Mouse (Mus musculus) retina, postnatal 1 day (tissue): ENCODE results near the gene Trub1.

Source experiments
- DNase-seq: peaks from one replicate; pipeline ENCODE4 v3.0.0-alpha.2; 2012

Gene Trub1

GRCm38 (mm10) chr19:57452492-57453217 lies at the start of gene Trub1:
Gene Trub1, plus strand, starts transcription at chr19:57452912.
- peak; percentile 93 for DNase-seq

GRCm38 (mm10) chr19:57403700-57404501 lies 48.8 kb upstream of the Trub1 start:
- peak; percentile 92 for DNase-seq

GRCm38 (mm10) chr19:57404502-57404848 lies 48.2 kb upstream of the Trub1 start:
- no peak for DNase-seq

GRCm38 (mm10) chr19:57407947-57408346 lies 44.8 kb upstream of the Trub1 start:
- DNase-seq = no peak

GRCm38 (mm10) chr19:57411375-57412196 lies 41.1 kb upstream of the Trub1 start:
- peak; percentile 95 for DNase-seq

- no peak for DNase-seq
Measured at GRCm38 (mm10) chr19:57413170-57413569, 39.5 kb upstream of the Trub1 start.

GRCm38 (mm10) chr19:57413918-57414317 lies 38.8 kb upstream of the Trub1 start:
- no peak for DNase-seq

GRCm38 (mm10) chr19:57415031-57415807 lies 37.5 kb upstream of the Trub1 start:
- no peak for DNase-seq

- DNase-seq = peak; percentile 32
Measured at GRCm38 (mm10) chr19:57417800-57418580, 34.7 kb upstream of the Trub1 start.

- no peak for DNase-seq
Measured at GRCm38 (mm10) chr19:57423402-57423801, 29.3 kb upstream of the Trub1 start.

- no peak for DNase-seq
Measured at GRCm38 (mm10) chr19:57425296-57425695, 27.4 kb upstream of the Trub1 start.

- DNase-seq = no peak
Measured at GRCm38 (mm10) chr19:57426841-57427240, 25.9 kb upstream of the Trub1 start.

GRCm38 (mm10) chr19:57427756-57428438 lies 24.8 kb upstream of the Trub1 start:
- DNase-seq = no peak

- DNase-seq = no peak
Measured at GRCm38 (mm10) chr19:57428641-57429040, 24.1 kb upstream of the Trub1 start.

GRCm38 (mm10) chr19:57429926-57430325 lies 22.8 kb upstream of the Trub1 start:
- no peak for DNase-seq

- DNase-seq = no peak
Measured at GRCm38 (mm10) chr19:57431476-57431875, 21.2 kb upstream of the Trub1 start.

GRCm38 (mm10) chr19:57434024-57434423 lies 18.7 kb upstream of the Trub1 start:
- peak; percentile 35 for DNase-seq

- DNase-seq = no peak
Measured at GRCm38 (mm10) chr19:57436586-57437021, 16.1 kb upstream of the Trub1 start.

- no peak for DNase-seq
Measured at GRCm38 (mm10) chr19:57437042-57437441, 15.7 kb upstream of the Trub1 start.

- no peak for DNase-seq
Measured at GRCm38 (mm10) chr19:57439296-57439695, 13.4 kb upstream of the Trub1 start.

- DNase-seq = no peak
Measured at GRCm38 (mm10) chr19:57441501-57441900, 11.2 kb upstream of the Trub1 start.
